Mouse (Mus musculus): ENCODE measurements at regions not wholly inside any gene's neighbourhood (a gene's known extent, or its start where the extent isn't known, plus 50 kb on each side); places are given as distances from the start of the nearest gene placed in this dataset.
"Not testable (repeated sequence)": the region's sequence is repeated elsewhere in the genome, so short reads cannot be mapped to it uniquely, and the experiment has no call there.

- in situ Hi-C loops (cut with MboI, MseI), result no loop called here
These were observed 161.3 kb upstream of the Castor2 start for GRCm38 (mm10) chr5:133937967-133938918.

GRCm38 (mm10) chr5:133935451-133935850 is 164.1 kb upstream of the Castor2 start:
- in situ Hi-C loops (cut with MboI, MseI), result no loop called here

GRCm38 (mm10) chr5:133935006-133935405 is 164.5 kb upstream of the Castor2 start:
- in situ Hi-C loops (cut with MboI, MseI), result no loop called here

- in situ Hi-C loops (cut with MboI, MseI), result no loop called here
These were observed 169.4 kb upstream of the Castor2 start for GRCm38 (mm10) chr5:133930101-133930500.

- in situ Hi-C loops (cut with MboI, MseI), result no loop called here
These were observed 172.5 kb upstream of the Castor2 start for GRCm38 (mm10) chr5:133927054-133927453.

DNA sequence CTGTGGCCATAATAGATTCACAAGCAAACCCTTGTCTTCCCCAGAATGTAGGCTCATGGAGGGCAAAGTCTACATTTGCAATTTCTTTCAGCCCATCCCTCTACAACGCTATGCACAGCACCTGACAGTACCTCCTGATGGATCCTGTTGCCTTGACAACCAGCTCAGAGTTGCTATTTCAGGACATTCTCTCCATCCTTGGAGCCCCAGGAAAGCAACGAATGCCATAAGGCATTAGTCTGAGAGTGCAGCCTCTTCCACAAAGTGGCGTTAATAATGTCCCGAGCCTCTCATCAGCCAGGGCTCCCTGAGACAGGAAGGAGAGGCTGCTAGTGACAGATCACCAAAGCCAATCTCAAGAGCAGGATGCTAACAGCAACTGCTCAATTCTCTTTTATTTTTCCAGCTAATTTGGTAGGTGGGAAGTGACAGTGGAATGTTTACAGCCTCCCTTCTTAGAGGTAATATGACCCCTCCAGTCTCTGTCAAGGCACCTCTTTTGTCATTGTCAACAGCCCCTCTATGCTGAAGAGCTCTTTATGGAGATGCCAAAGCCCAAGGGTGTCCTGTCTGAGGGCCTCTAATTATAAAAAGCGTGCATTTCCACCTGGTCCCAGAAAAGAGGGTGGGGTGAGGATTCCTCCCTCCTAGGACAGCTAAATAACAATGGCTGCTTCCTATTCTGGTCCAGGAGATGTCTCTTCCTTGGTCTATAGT is 174.2 kb upstream of the Castor2 start:
- in situ Hi-C loops (cut with MboI, MseI), result no loop called here

GRCm38 (mm10) chr5:133922181-133922580 is 177.3 kb upstream of the Castor2 start:
- in situ Hi-C loops (cut with MboI, MseI), result no loop called here

DNA sequence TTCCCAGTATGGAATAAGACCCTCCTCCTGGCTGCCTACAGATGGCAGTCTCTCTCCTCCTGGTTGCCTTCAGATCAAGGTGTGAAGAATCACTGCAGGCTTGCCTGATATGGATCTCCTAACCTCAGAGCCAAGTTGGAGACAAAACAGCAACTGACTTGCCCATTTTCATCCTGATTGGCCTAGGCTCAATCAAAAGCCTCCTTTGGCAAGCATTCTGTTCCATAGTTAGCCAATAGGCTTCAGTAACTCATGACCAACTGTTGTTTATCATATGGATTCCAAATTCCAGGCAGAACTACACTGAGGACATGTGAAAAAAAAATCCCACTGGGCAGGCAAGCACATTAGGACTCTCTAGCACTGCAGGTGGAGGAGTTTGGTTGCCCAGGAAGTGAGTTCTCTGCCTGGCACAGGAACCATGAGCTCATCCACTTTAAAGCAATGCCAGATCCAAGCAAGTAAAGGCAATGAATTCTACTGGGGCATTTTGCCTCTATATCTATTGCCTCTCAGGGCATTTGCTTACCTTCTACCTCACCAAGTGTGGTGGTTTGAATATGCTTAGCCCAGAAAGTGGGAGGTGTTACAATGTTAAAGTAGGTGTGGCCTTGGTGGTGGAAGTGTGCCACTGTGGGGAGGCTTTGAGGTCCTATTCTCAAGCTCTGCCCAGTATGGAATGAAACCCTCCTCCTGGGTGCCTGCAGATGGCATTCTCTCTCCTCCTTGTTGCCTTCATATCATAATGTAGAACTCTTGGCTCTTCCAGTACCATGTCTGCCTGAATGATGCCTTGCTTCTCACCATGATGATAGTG is 183.6 kb upstream of the Castor2 start:
- in situ Hi-C loops (cut with MboI, MseI), result no loop called here

GRCm38 (mm10) chr5:133907442-133907841 is 192.1 kb upstream of the Castor2 start:
- in situ Hi-C loops (cut with MboI, MseI), result no loop called here

GRCm38 (mm10) chr5:133898025-133898598 is 201.4 kb upstream of the Castor2 start:
- in situ Hi-C loops (cut with MboI, MseI), result no loop called here

DNA sequence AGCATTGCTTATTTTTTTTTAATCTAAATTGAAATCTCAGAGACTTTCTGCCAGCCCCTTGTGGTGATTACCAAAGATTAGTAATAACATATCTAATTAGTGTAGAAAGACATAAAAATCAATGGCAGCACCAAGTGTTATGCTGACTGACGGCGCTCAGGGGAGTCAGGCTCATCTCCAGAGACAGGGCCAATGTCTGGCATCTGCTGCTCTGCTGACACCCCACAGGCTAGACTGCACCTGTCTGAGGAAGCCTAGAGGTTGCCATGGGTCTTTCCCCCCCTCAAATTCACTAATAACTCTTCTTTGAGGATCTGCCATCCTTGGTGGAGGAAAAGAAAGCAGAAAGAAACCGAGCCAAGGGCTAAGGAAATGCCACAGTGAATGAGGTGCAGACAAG is 208.8 kb upstream of the Castor2 start:
- in situ Hi-C loops (cut with MboI, MseI), result no loop called here

- in situ Hi-C loops (cut with MboI, MseI), result no loop called here
These were observed 209.7 kb upstream of the Castor2 start for GRCm38 (mm10) chr5:133889841-133890240.

- in situ Hi-C loops (cut with MboI, MseI), result no loop called here
These were observed 214.0 kb upstream of the Castor2 start for GRCm38 (mm10) chr5:133885507-133885906.

DNA sequence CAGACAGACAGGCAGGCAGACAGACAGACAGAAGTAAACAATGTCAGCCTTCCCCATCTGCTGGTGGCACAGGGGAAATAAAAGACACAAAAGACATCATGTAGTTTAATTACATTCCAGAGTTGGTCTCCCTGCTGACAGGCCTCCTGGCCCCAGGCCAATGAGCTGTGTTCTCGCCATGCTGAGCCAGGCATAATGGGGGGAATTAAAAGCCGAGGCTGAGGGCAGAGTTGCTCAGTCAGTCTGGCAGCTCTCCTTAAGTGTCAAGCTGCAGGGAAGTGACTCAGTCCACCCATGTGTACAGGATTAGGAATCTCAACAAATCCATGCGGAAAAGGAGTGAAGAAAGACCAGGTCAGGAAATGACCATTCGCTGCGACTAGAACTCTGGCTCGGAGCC is 214.5 kb upstream of the Castor2 start:
- in situ Hi-C loops (cut with MboI, MseI), result no loop called here

GRCm38 (mm10) chr5:133884593-133884992 is 214.9 kb upstream of the Castor2 start:
- in situ Hi-C loops (cut with MboI, MseI), result no loop called here

- in situ Hi-C loops (cut with MboI, MseI), result no loop called here
These were observed 255.0 kb upstream of the Castor2 start for GRCm38 (mm10) chr5:133844483-133844882.

- in situ Hi-C loops (cut with MboI, MseI), result not testable (repeated sequence)
These were observed 257.3 kb upstream of the Castor2 start for GRCm38 (mm10) chr5:133842059-133842706.

- in situ Hi-C loops (cut with MboI, MseI), result no loop called here
These were observed 261.2 kb upstream of the Castor2 start for GRCm38 (mm10) chr5:133838286-133838685.

DNA sequence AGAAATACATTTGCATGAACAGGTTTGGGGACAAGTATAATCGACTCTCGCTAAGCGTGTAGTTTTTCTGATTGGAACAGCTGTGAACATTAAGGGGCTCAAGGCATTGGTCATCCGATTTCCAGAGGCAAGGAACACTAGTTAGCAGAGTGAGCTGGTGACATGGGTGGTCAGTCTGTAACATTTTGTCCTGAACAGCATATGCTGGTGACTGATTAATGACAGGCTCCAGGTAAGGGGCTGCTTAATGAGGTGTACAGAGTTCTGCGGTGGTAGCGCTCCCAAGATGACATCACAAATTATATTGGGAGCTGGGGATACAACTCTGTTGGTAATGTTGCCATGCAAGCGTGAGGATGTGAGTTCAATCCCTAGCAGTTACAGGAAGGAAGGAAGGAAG is 266.3 kb upstream of the Castor2 start:
- in situ Hi-C loops (cut with MboI, MseI), result no loop called here

DNA sequence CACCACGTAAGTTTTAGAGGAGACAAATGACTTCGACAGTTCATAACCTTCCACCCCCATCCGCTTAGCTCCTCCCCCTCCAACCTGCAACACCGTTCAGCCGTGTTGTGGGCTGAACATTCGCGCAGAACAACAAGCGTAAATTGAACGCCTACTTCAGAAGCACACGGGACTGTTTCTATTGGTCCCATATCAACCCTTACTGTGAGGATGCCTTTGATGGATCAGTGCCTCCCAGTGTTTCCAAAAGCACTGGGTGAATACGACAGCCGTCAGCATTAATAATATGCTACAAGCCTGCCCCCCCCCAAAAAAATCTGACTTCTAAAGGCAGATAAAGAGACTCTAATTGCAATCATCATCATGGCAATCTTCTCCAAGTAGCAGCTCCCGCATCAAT is 271.3 kb upstream of the Castor2 start:
- in situ Hi-C loops (cut with MboI, MseI), result no loop called here

GRCm38 (mm10) chr5:133823871-133824270 is 275.6 kb upstream of the Castor2 start:
- in situ Hi-C loops (cut with MboI, MseI), result no loop called here
